Mouse (Mus musculus): ENCODE measurements around the gene Kpna1.
"Not testable (repeated sequence)": the region's sequence is repeated elsewhere in the genome, so short reads cannot be mapped to it uniquely, and the experiment has no call there.

The Kpna1 gene

GRCm38 (mm10) chr16:35978450-35978849 is at the start of gene Kpna1:
Gene Kpna1, plus strand, starts transcription at chr16:35978750.
- DNase-seq (ENCODE audit: low read depth, low spot score): not testable (repeated sequence)

- no peak for DNase-seq (ENCODE audit: low read depth, low spot score)
Measured at GRCm38 (mm10) chr16:35932179-35933055, 46.1 kb upstream of the Kpna1 start.

GRCm38 (mm10) chr16:35933181-35933580 is 45.4 kb upstream of the Kpna1 start:
- DNase-seq (ENCODE audit: low read depth, low spot score): no peak

- no peak for DNase-seq (ENCODE audit: low read depth, low spot score)
Measured at GRCm38 (mm10) chr16:35938211-35939151, 40.1 kb upstream of the Kpna1 start, which contains the start of the genes Parp9 and Dtx3l. Gene Parp9, plus strand, starts transcription at chr16:35938470. Gene Dtx3l, minus strand, starts transcription at chr16:35939151.

- no peak for DNase-seq (ENCODE audit: low read depth, low spot score)
Measured at GRCm38 (mm10) chr16:35939261-35939660, 39.3 kb upstream of the Kpna1 start.

GRCm38 (mm10) chr16:35939690-35940089 is 38.9 kb upstream of the Kpna1 start:
- peak; percentile 57 for DNase-seq (ENCODE audit: low read depth, low spot score)

- no peak for DNase-seq (ENCODE audit: low read depth, low spot score)
Measured at GRCm38 (mm10) chr16:35941382-35941781, 37.2 kb upstream of the Kpna1 start.

GRCm38 (mm10) chr16:35949264-35949663 is 29.3 kb upstream of the Kpna1 start:
- no peak for DNase-seq (ENCODE audit: low read depth, low spot score)

GRCm38 (mm10) chr16:35951216-35951615 is 27.3 kb upstream of the Kpna1 start:
- no peak for DNase-seq (ENCODE audit: low read depth, low spot score)

- no peak for DNase-seq (ENCODE audit: low read depth, low spot score)
Measured at GRCm38 (mm10) chr16:35952628-35953130, 25.9 kb upstream of the Kpna1 start.

- not testable (repeated sequence) for DNase-seq (ENCODE audit: low read depth, low spot score)
Measured at GRCm38 (mm10) chr16:35965991-35966390, 12.6 kb upstream of the Kpna1 start.

GRCm38 (mm10) chr16:35966411-35967115 is 12.0 kb upstream of the Kpna1 start:
- DNase-seq (ENCODE audit: low read depth, low spot score): no peak

GRCm38 (mm10) chr16:35967319-35967718 is 11.2 kb upstream of the Kpna1 start:
- no peak for DNase-seq (ENCODE audit: low read depth, low spot score)

- DNase-seq (ENCODE audit: low read depth, low spot score): no peak
Measured at GRCm38 (mm10) chr16:35968149-35968548, 10.4 kb upstream of the Kpna1 start.

GRCm38 (mm10) chr16:35974021-35974420 is 4.5 kb upstream of the Kpna1 start:
- no peak for DNase-seq (ENCODE audit: low read depth, low spot score)

- DNase-seq (ENCODE audit: low read depth, low spot score): peak; percentile 100
Measured at GRCm38 (mm10) chr16:35981363-35981821, 2.8 kb downstream of the Kpna1 start.

- DNase-seq (ENCODE audit: low read depth, low spot score): no peak
Measured at GRCm38 (mm10) chr16:35982506-35982901, 4.0 kb downstream of the Kpna1 start.

- DNase-seq (ENCODE audit: low read depth, low spot score): peak; percentile 76
Measured at GRCm38 (mm10) chr16:35982902-35983516, 4.5 kb downstream of the Kpna1 start.

GRCm38 (mm10) chr16:35983517-35984101 is 5.1 kb downstream of the Kpna1 start:
- DNase-seq (ENCODE audit: low read depth, low spot score): no peak

- DNase-seq (ENCODE audit: low read depth, low spot score): no peak
Measured at GRCm38 (mm10) chr16:35984471-35984870, 5.9 kb downstream of the Kpna1 start.
